Mouse (Mus musculus) mature B cell (primary cell): Measurements from ENCODE around the gene Yipf2.
"Not testable (repeated sequence)": the region's sequence is repeated elsewhere in the genome, so short reads cannot be mapped to it uniquely, and the experiment has no call there.

ENCODE experiments used
- in situ Hi-C: fragments of 300-500 bp; cut with MboI; formaldehyde crosslinking; loops from 2 replicates; pipeline ENCODE4 v1.14.3; 2019

Gene Yipf2

GRCm38 (mm10) chr9:21598198-21598597 lies 5.6 kb upstream of the Yipf2 start:
- in situ Hi-C loops = no loop called here

GRCm38 (mm10) chr9:21594838-21595237 lies 2.2 kb upstream of the Yipf2 start:
- in situ Hi-C loops = no loop called here

- in situ Hi-C loops = not testable (repeated sequence)
These were observed 1.7 kb upstream of the Yipf2 start for GRCm38 (mm10) chr9:21594350-21594749.

GRCm38 (mm10) chr9:21593122-21593721 lies 594 bp upstream of the Yipf2 start:
- in situ Hi-C loops = no loop called here

DNA sequence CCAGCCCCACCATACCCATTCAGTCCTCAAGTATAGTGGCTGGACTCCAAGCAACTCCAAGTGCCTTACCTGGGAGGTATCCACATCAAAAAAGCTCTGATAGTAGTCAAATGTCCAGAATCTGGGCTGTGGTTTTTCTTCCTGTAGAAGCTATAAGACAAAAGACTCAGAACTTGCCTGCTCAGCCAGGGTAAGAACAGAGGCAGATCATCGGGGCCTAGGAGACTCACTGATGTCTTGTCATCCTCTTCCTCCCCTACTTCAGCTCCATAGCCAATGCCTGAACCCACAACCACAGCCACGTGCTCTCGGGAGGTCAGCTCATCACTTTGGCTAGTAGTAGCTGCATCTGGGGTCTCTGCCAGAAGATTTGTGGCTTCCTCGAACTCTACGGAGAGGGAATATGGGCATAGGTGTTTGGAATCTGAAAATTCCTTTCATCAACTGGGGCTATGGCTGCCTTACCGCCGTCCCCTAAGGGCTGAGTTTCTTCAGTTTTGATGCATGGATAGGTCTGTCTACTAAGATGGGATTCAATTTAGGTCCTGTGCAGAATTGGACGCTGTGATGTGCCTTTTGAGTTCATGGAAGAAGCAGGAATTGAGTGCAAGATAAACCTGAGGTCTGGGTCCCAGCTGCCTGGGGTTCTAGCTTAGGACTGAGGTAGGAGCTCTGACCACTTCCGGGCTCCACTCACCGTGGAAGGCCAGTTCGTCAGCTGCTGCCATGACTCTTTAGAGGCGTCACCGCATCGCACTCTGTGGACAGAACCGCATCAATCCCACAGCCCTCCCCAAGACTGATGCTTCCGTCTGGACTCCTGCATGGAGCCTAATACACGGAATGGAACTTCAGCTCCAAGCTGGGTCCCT lies 561 bp downstream of the Yipf2 start:
- in situ Hi-C loops = no loop called here

DNA sequence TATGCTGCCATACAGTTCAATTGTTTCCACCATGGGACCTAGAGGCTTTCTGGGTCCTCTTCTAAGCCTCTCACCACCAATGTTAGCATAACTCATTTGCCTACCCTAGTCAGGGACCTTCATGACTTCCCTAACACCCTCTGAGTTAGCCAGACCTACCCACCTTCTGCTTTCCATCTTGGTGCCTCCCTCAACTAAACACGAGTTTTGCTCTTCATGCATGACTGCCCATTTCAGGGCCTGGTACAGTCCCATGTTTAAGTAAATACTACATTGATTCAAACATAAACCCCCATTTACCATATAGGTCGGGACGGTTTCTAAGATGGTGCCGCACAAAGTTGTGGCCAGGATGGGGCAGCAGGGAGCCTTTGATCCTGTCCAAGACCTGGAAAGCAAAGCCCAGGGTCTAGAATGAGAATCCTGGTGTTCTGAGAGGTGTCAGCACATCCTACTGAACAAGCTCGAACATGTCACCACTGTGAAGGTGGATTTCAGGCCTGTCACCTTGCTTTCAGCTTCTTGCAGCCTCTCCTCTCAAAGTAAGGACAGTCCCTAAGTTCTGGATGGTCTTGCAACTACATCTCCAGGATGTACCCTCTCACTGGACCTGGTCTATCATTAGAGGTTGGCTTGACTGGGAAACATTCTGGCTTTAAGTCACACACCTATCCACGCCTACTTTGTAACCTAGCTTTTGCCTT lies 1.3 kb downstream of the Yipf2 start:
- in situ Hi-C loops = no loop called here

- in situ Hi-C loops = no loop called here
These were observed 3.1 kb downstream of the Yipf2 start for GRCm38 (mm10) chr9:21589538-21589937.

- in situ Hi-C loops = no loop called here
These were observed 4.3 kb downstream of the Yipf2 start for GRCm38 (mm10) chr9:21588350-21588749.

DNA sequence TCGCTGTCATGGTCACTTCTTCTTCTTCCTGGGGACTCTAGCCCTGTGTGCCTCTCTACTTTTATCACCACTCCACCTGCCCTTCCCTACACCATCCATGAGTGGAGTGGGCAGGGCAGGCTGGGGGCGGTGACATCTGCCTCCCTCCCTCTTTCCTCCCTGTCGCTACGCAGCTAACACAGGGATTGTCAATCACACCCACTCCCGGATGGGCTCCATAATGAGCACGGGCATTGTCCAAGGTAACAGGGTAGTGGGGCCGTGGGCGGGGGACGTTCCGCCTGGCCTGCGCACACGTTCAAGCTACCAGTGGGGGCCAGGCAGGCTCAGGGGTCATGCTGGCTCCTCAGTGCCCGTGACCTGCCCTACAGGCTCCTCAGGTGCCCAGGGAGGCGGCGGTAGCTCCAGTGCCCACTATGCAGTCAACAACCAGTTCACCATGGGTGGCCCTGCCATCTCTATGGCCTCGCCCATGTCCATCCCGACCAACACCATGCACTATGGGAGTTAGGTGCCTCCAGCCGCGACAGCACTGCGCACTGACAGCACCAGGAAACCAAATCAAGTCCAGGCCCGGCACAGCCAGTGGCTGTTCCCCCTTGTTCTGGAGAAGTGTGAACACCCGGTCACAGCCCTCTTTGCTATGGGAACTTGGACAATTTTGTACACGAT lies 4.8 kb downstream of the Yipf2 start:
- in situ Hi-C loops = no loop called here

- in situ Hi-C loops = no loop called here
These were observed 7.2 kb downstream of the Yipf2 start for GRCm38 (mm10) chr9:21585401-21585800.

DNA sequence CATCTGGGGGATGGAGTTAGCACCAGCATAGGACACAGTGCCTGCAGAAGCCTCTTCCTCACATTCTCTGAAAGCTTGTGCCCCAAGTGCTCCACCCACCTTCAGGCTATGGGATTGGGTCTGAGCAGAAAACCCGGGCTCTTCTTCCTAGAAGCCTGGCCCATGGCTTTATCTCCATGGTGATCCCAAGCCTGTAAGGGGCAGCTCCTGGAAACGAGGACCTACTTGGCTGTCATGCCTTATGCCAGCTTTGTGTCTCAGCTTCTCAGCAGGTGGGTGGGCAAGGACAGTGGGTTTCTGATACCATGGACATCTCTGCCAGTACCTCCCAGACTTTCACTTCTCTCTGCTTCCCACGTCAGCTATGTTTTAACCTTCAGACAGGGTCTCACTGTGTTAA lies 14.4 kb downstream of the Yipf2 start:
- in situ Hi-C loops = no loop called here

DNA sequence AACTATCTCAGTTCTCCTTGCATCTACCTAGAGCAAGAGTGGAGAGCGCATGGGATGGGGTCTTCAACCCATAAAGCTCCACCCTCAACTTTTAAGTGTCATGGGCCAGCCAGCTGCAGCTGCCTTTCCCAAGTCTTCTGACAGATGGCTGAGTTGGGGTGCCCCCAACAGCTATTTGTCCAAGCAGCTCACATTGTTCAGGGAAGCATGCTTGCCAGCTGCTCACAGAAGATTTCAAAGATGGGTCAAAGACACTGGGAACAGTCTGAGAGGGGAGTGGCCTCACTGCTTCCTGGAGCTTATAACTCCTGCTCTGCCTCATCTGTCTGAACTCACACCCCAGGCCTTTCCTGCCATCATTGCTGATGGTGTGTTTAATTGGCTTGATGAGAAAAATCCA lies 16.3 kb downstream of the Yipf2 start:
- in situ Hi-C loops = no loop called here

GRCm38 (mm10) chr9:21575253-21575652 lies 17.4 kb downstream of the Yipf2 start:
- in situ Hi-C loops = no loop called here

- in situ Hi-C loops = no loop called here
These were observed 18.4 kb downstream of the Yipf2 start for GRCm38 (mm10) chr9:21574012-21574801.

DNA sequence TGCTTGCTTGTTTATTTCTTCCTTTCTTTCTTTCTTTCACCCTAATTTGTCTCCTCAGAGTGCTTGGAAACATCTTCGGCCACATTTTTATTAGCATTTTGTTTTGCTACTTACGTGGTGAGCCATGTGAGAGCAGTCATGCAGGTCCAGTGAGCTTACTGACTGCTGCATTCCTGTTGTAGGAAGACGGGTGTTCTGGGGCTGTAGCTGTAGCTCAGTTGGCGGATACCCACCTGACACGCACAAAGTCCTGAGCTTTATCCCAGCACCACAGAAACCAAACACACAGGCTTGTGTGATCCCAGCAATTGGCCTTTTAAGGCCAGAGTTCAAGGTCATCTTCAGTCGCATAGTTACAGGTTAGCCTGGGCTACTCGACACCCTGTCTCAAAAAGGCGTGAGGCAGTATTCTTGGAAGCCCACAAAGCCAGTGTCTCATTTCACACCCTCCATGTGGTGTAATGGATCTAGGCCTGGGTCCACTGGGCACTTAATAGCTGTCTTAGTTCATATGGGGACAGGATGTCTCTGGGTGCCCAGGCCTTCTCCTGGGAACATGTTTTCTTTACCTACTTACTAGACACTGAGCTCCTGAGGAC lies 23.9 kb downstream of the Yipf2 start:
- in situ Hi-C loops = no loop called here

- in situ Hi-C loops = no loop called here
These were observed 25.6 kb downstream of the Yipf2 start for GRCm38 (mm10) chr9:21567051-21567450.

GRCm38 (mm10) chr9:21566538-21566937 lies 26.1 kb downstream of the Yipf2 start:
- in situ Hi-C loops = no loop called here

GRCm38 (mm10) chr9:21565004-21565586 lies 27.5 kb downstream of the Yipf2 start:
- in situ Hi-C loops = no loop called here

DNA sequence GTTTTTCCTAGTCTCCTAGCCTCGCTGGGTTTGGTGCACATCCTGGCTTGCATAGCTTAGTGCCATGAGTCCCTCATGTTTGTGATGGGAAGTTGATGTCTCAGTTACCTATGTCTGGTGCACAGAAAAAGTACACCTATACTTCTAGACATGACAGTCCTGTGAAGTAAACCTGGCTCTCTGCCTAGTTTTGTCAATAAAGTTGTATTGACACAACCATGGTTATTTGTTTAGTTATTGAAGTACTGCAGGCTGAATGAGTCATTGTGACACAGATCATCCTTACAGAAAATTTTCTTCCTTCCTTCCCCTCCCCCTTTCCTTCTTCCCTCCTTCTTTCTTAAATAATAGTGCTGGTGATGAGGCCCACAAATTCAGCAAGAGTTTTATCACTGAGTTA lies 28.2 kb downstream of the Yipf2 start:
- in situ Hi-C loops = no loop called here

DNA sequence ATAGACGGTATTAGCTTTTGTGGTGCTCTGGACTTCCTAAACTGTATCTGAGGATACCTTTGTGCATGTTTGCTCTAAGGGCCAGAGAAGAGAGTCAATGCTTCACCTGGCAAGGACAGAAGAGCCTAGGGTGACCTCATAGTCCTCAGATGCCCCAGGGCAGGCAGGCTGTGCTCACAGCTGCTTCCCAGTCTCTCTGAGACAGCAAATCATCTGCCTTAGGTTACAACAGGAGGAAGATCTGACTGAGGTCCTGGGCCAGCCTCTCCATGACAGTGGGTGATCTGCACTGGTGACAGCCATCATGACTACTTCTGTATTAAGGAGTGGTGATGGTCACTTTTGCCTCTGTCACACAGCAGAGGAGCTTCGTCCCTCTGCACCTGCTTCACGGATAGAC lies 33.5 kb downstream of the Yipf2 start:
- in situ Hi-C loops = no loop called here

DNA sequence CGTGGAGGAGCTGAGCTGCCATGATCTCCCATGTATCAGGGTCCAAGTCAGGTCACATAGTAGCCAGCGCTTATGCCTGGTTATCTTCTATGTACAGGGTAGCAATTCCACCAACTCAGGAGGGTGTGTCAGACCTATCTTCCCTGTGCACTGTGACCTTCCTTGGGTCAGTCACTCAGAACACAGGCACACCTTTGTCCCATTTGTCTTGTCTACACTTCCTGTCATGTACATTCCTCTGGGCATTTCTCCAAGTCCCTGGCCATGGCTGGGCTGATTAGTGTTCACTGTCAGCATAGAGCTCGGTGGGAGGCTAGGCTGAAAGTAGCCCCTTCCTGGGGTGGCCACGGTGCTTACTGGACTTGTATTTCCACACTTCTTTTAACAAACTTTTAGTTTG lies 34.3 kb downstream of the Yipf2 start:
- in situ Hi-C loops = no loop called here
